Mouse (Mus musculus): ENCODE data around the gene Tnk1.

- no peak for TF ChIP-seq CTCF (conservative IDR thresholded peaks at IDR 0.05; ENCODE audit: low read length)
- no peak for TF ChIP-seq POU5F1 (IDR thresholded peaks at IDR 0.05; ENCODE audit: borderline replicate concordance, low read length)
These were observed 43.5 kb upstream of the Tnk1 start for GRCm38 (mm10) chr11:69901993-69902392.
